Mouse (Mus musculus) megakaryocyte progenitor cell, adult 5-6 weeks (primary cell): Measurements from ENCODE around the gene Spats2. TPM values are rescaled to one million over a fixed set of nuclear protein-coding genes. Genes with fewer than 3 reads are reported as not detected.
"Not testable (repeated sequence)": the region's sequence is repeated elsewhere in the genome, so short reads cannot be mapped to it uniquely, and the experiment has no call there.

Experiments
- ATAC-seq: replicated peaks from 2 replicates; pipeline ENCODE4 v1.8.0; 2016; ENCODE audit warnings: mild to moderate bottlenecking, moderate TSS enrichment, inconsistent platforms; ENCODE audit not compliant: poor library complexity
- total RNA-seq, 2 experiments: library from RNA; stranded (forward) in 1 of 2; stranded (reverse) in 1 of 2; fragments of 157-497, 149-512 nt in 1 of 2; fragments of 200-1000 nt in 1 of 2; gene quantifications; 2 replicates each; pipeline versions ENCODE4 v1.2.3 to v1.2.4; 2015 to 2017

The Spats2 gene
- total RNA-seq, 2 experiments from 2014 or later: 0.25 TPM; not detected in 1

DNA sequence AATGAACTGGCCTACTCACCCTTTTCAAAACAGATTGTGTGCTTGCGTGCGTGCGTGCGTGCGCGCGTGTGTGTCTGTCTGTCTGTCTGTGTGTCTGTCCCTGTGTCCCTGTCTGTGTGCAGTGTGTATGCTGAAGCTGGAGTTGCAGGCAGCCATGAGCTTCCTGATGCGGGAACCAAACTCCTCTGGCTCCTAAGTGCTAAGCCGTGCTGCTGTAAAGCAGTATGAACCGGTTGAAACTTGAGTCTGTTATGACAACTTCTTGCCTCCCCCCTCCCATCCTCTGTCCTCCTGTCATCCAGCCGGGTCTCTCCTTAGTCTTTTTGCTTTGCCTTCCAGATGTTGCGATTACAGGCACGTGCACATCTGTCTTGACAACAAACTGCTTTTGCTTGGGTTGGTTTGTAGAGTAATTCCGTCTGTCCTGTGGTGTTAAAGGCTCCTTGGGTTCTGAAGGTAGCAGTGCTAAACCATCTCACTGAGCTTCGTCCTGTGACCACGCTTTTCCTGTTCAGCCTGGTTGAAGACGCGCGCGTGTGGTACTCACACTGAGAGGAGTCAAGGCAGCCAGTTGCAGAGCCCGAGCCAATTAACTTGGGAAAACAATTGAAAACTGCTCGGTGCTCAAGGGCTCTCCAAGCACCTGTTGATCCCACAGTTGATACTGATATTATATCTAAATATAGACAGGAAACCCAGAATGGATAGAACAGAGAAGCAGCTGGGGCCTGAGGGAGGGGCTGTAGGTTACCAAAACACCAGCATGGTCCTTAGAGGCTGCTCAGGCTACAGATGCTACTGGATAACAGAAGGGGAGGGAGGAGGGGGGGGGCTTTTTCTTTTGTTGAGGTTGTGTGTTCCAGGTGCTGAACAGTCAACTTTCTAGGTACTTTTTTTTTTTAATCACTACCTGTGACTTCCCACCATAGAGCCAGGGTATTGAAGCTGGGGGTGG is 4.5 kb downstream of the Spats2 start:
- no peak for ATAC-seq

GRCm38 (mm10) chr15:99138389-99138788 is 12.7 kb downstream of the Spats2 start:
- ATAC-seq: no peak

- peak; percentile 60 for ATAC-seq
Observed at GRCm38 (mm10) chr15:99139669-99140068, 14.0 kb downstream of the Spats2 start.

DNA sequence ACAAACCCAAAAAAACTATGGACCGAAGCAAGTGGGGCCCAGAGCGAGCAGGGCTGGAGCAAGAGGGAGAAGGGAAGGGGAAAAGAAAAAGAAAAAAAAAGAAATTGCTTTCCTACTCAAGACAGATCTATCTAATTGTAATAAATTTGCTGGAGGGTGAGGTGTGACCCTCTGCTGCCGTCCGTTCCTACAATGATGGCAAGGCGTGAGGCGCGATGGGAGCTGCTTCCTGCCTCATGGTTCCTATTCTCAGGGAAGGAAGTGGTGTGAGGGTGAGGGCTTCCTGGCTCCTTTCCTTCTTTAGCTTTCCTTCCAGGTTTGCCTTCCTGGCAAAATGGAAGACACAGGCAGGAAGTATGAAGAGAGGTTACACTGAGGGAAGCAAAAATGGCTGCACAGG is 24.8 kb downstream of the Spats2 start:
- ATAC-seq: no peak

- no peak for ATAC-seq
Observed at GRCm38 (mm10) chr15:99151324-99151723, 25.6 kb downstream of the Spats2 start.

- ATAC-seq: no peak
Observed at GRCm38 (mm10) chr15:99153466-99153865, 27.8 kb downstream of the Spats2 start.

DNA sequence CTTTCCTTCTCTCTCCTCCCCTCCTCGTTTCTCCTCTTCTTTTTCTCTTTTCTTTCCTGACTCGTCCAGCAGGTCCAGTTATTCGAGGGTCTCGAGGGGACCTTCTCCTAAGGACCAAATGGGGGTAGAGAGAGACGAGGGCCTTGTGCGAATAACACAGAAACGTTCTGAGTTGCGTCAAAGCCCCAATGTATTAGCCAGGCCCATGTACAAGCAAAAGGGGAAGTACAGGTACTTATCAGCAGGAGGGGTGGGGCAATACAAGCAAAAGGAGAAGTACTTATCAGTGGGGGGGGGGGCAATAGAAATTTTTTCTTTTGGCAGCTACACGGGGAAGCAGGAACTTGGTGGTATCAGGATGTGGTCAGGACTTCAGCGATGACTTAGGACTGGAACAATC is 28.8 kb downstream of the Spats2 start:
- not testable (repeated sequence) for ATAC-seq

GRCm38 (mm10) chr15:99163512-99164365 is 38.0 kb downstream of the Spats2 start:
- no peak for ATAC-seq

DNA sequence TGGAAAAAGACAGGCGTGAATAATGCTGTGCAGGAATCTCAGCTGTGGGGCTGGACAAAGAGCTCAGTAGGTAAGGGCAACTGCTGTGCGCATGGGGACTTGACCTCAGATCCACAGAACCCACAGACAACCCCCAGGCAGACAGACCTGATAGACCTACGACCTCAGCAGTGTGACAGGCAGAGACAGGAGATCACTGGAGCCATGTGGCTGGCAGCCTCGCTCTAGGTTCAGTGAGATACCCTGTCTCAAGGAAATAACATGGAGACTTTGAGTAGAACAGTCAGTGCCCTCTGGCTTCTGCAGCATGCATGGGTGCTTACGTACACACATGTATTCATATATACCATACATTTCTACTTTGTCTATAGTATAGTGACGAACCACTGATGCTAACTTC is 46.4 kb downstream of the Spats2 start:
- ATAC-seq: no peak

DNA sequence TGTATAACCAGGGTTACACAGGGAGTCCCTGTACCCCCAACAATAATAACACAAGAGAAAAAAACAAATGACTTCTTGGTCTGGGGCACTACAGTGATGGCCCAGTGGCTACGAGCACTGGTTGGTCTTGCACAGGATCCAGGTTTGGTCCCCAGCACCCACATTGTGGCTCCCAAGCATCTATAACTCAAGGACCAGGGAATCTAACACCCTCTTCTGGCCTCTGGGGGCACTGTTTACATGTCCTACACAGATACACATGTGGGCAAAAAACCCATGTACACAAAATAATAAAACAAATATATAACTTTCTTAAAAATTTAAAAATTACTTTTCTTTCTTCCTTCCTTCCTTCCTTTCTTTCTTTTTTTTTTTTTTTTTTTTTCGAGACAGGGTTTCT is 53.9 kb downstream of the Spats2 start:
- ATAC-seq: no peak

DNA sequence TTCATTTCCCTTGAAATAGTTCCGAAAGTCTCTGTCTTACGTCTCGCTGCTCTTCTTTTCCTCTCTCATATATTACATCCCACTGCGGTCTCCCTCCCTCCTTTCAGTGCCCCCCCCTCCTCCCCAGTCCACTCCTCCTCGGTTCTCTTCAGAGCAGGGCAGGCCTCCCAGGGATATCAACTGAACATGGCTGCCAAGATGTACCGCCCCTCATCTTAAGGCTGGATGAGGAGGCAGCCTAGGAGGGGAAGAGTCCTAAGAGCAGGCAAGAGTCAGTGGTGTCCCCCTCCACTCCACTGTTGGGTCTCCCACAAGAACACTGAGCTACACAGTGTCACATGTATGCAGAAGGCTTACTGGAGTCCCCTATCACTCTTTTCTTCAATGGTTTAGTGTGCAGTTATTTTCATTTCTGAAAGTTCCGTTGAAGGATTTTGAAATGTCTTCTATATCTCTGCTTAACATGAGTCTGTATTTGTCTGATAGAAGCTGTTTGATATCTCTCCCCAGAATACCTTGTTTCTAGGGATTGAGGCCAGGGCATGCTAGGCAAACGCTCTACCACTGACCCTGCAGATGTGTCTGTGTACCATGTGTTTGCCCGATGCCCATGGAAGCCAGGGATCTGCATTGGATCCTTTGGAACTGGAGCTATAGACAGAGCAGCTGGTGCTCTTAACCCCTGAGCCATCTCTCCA is 58.6 kb downstream of the Spats2 start:
- peak; percentile 46; the same call in 1 of the 2 replicates for ATAC-seq

DNA sequence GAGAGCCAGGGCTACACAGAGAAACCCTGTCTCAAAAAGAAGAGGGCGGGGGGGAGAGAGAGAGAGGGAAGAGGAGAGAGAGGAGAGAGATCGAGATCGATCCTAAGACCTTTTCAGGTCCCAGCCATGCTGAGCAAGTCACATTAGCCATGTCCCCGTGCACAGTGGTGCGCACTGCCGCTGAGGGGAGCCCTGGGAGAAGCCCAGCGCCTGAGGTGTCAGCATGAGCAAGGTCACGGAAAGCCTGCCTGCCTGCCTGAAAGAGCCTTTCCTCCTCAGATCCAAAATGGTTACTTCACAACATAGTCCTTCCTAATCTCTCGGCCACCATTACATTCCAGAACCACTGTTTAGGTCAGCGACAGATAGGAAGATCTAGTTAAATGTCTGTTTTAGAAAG is 68.6 kb downstream of the Spats2 start:
- no peak for ATAC-seq

DNA sequence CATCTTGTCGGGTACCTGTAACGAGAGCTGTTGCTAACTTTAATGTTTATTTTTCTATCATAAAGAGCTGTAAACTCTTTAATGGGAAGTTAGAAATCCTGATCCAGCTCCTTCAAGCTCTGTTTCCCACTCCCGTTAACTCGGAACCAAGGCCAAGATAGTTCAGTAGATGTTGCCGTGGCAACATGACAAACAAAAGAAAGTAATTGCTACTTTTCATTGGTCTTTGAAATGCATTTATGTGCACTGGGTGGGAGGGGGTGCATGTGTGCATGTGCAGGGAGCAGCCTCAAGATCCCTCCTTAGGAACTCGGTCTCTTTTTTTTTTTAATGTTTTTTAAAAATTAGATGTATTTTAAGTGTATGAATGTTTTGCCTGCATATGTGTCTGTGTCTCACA is 69.3 kb downstream of the Spats2 start:
- ATAC-seq: no peak

GRCm38 (mm10) chr15:99198761-99199160 is 73.0 kb downstream of the Spats2 start:
- no peak for ATAC-seq

DNA sequence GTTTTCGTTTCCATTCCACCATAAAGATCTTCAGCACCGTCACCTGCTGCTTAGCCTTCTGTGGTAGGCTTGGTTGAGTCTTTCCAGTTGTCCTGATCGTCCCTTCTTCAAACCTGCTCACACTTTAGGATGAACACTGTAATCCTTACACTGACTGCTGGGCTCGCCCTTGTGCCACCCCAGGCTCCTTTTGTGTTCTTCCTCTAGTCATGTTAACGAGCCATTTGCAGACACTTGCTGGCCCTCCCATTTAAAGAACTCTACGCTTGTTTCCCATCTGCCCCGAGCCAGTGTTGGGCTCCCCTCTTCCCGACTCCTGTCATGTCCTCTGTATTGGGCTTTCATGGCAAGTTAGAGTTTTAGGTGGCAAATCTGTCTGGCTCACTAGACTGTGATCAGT is 80.2 kb downstream of the Spats2 start:
- no peak for ATAC-seq

DNA sequence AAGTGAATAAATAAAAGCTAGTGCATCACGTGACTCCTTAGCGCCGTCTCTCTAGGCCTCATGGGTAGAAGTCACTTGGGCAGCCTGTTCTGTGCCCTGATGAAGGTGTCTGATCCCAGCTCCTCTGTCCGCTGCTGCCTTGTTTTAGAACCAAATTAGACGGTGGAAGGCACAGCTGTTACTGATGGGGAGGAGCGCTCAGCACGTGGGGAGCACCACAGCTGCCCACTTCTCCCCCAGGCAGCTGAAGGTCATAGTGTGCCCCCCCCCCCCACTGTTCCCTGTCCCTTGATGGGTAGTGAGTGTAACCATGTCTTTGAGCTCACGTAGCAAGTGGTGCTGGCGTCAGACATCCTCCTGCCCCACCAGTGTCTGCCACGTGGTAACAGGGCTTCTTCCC is 87.5 kb downstream of the Spats2 start:
- ATAC-seq: no peak

GRCm38 (mm10) chr15:99214941-99215340 is 89.2 kb downstream of the Spats2 start:
- ATAC-seq: peak; percentile 68

DNA sequence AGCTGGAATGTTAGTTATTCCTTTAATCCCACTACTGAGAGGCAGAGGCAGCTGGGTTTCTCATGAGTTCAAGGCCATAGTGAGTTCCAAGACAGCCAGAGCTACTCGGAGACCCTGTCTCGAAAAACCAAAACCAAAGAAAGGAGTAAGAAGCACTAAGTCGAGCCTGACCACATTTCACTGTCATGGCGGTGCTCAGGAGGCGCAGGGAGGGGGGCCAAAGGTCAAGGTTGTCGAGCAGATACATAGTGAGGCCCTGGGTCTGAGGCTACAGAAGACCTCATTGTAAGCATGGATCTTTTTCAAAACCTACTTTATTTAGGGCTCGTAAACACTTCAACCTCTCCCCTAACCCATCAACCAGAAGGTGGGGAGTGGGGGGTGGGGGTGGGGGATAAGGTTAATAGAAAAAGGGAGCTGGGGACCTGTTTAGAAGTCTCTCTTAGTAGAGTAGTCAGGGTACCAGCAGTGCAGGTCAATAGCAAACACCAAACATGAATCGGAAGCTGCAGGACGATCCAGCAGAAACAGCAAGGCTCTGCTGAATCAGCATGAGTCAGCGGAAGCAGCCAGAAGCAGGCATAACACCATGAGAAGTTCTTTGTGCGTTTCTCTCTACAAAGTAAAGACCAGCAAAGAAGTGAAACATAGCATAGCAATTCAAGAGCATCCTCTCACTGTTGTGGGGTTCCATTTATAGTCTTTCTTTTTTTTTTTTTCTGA is 90.2 kb downstream of the Spats2 start:
- ATAC-seq: no peak

DNA sequence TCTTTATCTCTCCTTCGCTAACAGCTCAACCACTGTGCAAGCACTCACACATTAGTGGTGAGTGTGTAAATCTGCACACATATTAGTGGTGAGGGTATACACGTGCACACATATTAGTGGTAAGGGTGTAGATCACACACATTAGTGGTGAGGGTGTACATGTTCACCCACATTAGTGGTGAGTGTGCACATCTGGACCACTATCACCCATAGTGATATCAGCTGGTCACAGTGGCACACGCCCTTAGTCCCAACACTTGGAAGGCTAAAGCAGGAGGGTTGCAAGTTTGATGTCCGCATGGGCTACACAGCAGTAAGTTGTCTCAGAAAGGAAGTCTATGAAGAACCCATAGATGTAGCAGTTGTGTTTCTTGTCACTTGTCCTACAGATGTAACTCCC is 91.9 kb downstream of the Spats2 start:
- no peak for ATAC-seq

- ATAC-seq: no peak
Observed at GRCm38 (mm10) chr15:99221315-99221952, 95.7 kb downstream of the Spats2 start.
